Mouse (Mus musculus) cortical plate, adult 2 months (tissue): Measurements from ENCODE around the gene Olfr1371. TPM values are rescaled to one million over a fixed set of nuclear protein-coding genes. Genes with fewer than 3 reads are reported as not detected.

Experiments used
- H3K27ac ChIP-seq: fragments of 200-500 bp; 2 replicates; pipeline ENCODE4 v1.5.1; 2012; ENCODE audit warnings: low read length, control low read depth, inconsistent platforms; ENCODE audit not compliant: insufficient read depth
- H3K4me1 ChIP-seq: fragments of 200-500 bp; 2 replicates; pipeline ENCODE4 v1.6.1; 2011; ENCODE audit warnings: low read length; ENCODE audit not compliant: control insufficient read depth, insufficient read depth
- H3K4me3 ChIP-seq: fragments of 200-500 bp; 2 replicates; pipeline ENCODE4 v1.5.1; 2011; ENCODE audit warnings: mild to moderate bottlenecking, low read length, control low read depth; ENCODE audit not compliant: insufficient read depth
- CTCF ChIP-seq: fragments of 200-500 bp; IDR thresholded peaks from 2 replicates; pipeline ENCODE4 v1.5.1; 2011; ENCODE audit warnings: mild to moderate bottlenecking, control low read depth, low read length; ENCODE audit not compliant: insufficient read depth; ENCODE audit errors: extremely low read depth
- POLR2A ChIP-seq: fragments of 200-500 bp; IDR thresholded peaks from 2 replicates; pipeline ENCODE4 v1.6.1; 2011; ENCODE audit warnings: mild to moderate bottlenecking, low read length, control low read depth; ENCODE audit not compliant: insufficient read depth; ENCODE audit errors: extremely low read depth
- polyA plus RNA-seq: library from polyadenylated mRNA; depleted of rRNA; stranded (reverse); fragments of >200 nt; gene quantifications from 2 replicates; pipeline ENCODE4 v1.2.3, GENCODE M21; 2012; rRNA removed

The Olfr1371 gene
- not detected in 2 replicates for polyA plus RNA-seq

GRCm38 (mm10) chr11:52213887-52214286, at the start of gene Olfr1371:
Gene Olfr1371, minus strand, starts transcription at chr11:52213987.
- Histone ChIP-seq H3K4me1 (no peaks in the 10 kb centered on the region), H3K4me3 (no peak within 1 kb of the TSS), H3K27ac (no peak within 1 kb of the TSS)
- no peak for TF ChIP-seq POLR2A
- TF ChIP-seq CTCF, result no peak

GRCm38 (mm10) chr11:52262338-52262737, 48.6 kb upstream of the Olfr1371 start:
- no peak overlapping the region for H3K4me3 ChIP-seq
- H3K4me1 ChIP-seq, result no peaks in the 10 kb centered on the region
- TF ChIP-seq POLR2A, result no peak
- no peak overlapping the region for H3K27ac ChIP-seq

GRCm38 (mm10) chr11:52261937-52262336, 48.1 kb upstream of the Olfr1371 start:
- no peak overlapping the region for H3K4me3 ChIP-seq
- H3K27ac ChIP-seq, result no peak overlapping the region
- no peaks in the 10 kb centered on the region for H3K4me1 ChIP-seq
- TF ChIP-seq POLR2A (no peak), CTCF (peak; percentile 44)

- no peak for TF ChIP-seq CTCF
- no peak for TF ChIP-seq POLR2A
- no peak overlapping the region for H3K27ac ChIP-seq
- no peak overlapping the region for H3K4me3 ChIP-seq
- H3K4me1 ChIP-seq, result no peaks in the 10 kb centered on the region
Measured at GRCm38 (mm10) chr11:52260878-52261277, 47.1 kb upstream of the Olfr1371 start.

- Histone ChIP-seq H3K4me3 (no peak overlapping the region), H3K27ac (no peak overlapping the region), H3K4me1 (no peaks in the 10 kb centered on the region; the same call in 1 of the 2 replicates)
- no peak for TF ChIP-seq POLR2A
- no peak for TF ChIP-seq CTCF
Measured at GRCm38 (mm10) chr11:52258711-52259110, 44.9 kb upstream of the Olfr1371 start.

GRCm38 (mm10) chr11:52257376-52257775, 43.6 kb upstream of the Olfr1371 start:
- H3K4me1 ChIP-seq, result no peaks in the 10 kb centered on the region; the same call in 1 of the 2 replicates
- no peak overlapping the region for H3K27ac ChIP-seq
- TF ChIP-seq POLR2A (no peak), CTCF (no peak)
- H3K4me3 ChIP-seq, result no peak overlapping the region

- H3K4me1 ChIP-seq, result no peaks in the 10 kb centered on the region; the same call in 1 of the 2 replicates
- no peak overlapping the region for H3K4me3 ChIP-seq
- no peak overlapping the region for H3K27ac ChIP-seq
- TF ChIP-seq POLR2A, result no peak
- no peak for TF ChIP-seq CTCF
Measured at GRCm38 (mm10) chr11:52255077-52255476, 41.3 kb upstream of the Olfr1371 start.

GRCm38 (mm10) chr11:52253674-52254375, 40.0 kb upstream of the Olfr1371 start:
- TF ChIP-seq CTCF, result peak; percentile 85
- TF ChIP-seq POLR2A, result no peak
- H3K4me1 ChIP-seq, result no peaks in the 10 kb centered on the region; the same call in 1 of the 2 replicates
- H3K4me3 ChIP-seq, result no peak overlapping the region
- H3K27ac ChIP-seq, result no peak overlapping the region

- H3K4me3 ChIP-seq, result no peak overlapping the region
- no peak for TF ChIP-seq POLR2A
- TF ChIP-seq CTCF, result no peak
- no peaks in the 10 kb centered on the region; the same call in 1 of the 2 replicates for H3K4me1 ChIP-seq
Measured at GRCm38 (mm10) chr11:52252692-52253091, 38.9 kb upstream of the Olfr1371 start.

GRCm38 (mm10) chr11:52251770-52252169, 38.0 kb upstream of the Olfr1371 start:
- TF ChIP-seq POLR2A (no peak), CTCF (no peak)
- H3K4me3 ChIP-seq, result no peak overlapping the region
- H3K27ac ChIP-seq, result no peak overlapping the region
- no peaks in the 10 kb centered on the region; the same call in 1 of the 2 replicates for H3K4me1 ChIP-seq

More at GRCm38 (mm10) chr11:52252692-52253091, 38.9 kb upstream of the Olfr1371 start:
- no peak overlapping the region for H3K27ac ChIP-seq
